Mouse (Mus musculus): ENCODE results near the gene Bola3.

Gene Bola3

DNA sequence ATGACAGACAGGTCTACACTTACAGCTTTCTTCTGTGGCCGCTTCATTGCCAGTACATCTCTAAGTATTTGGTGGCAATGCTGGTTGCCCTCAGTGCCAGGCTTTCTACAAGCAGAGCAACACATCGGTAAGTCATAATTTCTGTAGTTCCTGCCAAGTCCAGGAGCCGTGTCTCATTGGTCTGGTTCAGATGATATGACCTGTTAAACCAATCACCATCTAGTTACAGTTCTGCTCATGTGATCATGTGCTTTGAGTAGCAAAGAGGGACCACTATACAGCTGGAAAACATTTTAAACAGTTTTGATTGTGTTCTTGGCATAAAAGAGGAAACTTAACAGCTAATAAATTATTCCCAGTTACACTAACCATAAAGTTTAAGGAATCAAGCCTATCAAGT lies 1.0 kb upstream of the Bola3 start:
- DNase-seq (ENCODE audit: low spot score in 2 of 2) = no peak

DNA sequence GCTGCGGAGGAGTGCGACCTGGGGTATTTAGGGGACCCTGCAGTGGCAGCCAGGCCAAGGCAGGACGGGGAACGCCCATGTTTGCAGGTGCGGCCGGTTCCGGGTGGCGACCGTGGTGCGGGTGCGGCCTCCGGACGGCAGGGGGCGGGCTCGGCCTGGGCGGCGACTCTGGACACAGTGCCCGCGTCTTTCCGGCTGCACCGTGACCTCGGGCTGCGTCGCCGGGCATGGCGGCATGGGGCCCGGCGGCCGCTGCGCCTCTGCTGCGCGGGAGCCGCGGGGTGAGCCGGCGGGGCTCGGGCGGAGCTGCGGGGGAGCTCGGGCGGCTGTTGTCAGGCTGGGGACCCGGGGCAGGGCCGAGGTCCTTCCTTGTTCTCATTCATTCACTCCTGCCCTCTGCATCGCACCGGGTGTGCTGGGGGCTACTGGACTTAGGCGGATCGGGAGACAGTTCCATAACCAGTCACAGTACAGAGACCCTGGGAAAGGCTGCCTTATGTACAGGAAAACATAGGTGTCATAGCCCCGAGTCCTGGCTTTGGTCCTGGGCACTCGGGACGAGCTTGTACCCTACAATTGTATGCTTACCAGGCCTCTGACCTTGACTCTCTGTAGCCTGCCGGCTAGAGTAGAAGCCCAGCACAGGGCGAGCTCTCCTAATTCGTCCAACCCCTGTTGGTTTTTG lies 469 bp downstream of the Bola3 start:
- peak; percentile 98 to 100 for DNase-seq (ENCODE audit: low spot score in 2 of 2)

DNA sequence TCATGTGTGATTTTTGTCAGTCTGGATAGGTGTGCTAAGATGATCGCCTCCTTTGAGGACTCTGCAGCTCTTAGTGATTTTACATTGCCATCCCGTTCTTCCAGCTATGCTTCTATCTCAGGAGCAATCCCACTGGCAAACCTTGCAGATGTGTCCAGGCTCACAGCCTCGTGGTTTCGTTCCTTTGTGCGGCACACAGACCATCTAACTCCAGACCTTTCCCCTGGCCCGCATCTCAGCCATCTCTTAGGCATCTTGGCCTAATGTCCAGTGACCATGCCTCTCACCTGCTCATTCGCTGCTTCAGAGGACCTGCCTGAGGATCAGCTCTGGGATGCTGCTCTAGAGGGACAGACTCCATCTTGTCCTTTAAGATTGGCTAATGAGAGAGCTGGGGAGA lies 1.2 kb downstream of the Bola3 start:
- peak in 1 of 2 experiments; percentile 70 for DNase-seq (ENCODE audit: low spot score in 2 of 2)

DNA sequence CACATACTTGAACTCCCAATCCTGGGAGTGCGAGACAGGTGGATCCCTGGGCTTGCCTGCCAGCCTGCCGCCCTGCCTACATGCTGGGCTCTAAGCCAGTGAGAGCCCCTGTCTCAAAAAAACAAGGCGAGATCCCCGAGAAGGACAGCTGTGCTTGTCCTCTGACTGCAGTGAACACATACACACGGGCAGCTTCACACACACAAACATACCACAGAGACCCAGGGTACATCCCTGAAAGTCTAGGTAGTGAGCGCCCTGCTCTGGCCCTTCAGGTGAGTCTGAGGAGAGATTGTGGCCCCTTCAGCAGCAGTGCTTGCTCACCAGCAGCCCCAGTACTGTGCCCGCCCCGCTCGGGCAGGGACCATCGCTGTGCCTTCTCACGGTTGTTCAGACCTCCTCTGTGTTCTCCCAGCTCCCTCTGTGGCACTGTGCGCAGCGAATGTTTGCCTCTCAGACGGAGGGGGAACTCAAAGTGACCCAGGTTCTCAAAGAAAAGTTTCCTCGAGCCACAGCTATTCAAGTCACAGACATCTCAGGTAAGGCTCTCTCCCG lies 2.0 kb downstream of the Bola3 start:
- peak; percentile 41 to 77 for DNase-seq (ENCODE audit: low spot score in 2 of 2)

- peak; percentile 82 to 86 for DNase-seq (ENCODE audit: low spot score in 2 of 2)
These were observed 2.7 kb downstream of the Bola3 start for GRCm38 (mm10) chr6:83351490-83352160.

DNA sequence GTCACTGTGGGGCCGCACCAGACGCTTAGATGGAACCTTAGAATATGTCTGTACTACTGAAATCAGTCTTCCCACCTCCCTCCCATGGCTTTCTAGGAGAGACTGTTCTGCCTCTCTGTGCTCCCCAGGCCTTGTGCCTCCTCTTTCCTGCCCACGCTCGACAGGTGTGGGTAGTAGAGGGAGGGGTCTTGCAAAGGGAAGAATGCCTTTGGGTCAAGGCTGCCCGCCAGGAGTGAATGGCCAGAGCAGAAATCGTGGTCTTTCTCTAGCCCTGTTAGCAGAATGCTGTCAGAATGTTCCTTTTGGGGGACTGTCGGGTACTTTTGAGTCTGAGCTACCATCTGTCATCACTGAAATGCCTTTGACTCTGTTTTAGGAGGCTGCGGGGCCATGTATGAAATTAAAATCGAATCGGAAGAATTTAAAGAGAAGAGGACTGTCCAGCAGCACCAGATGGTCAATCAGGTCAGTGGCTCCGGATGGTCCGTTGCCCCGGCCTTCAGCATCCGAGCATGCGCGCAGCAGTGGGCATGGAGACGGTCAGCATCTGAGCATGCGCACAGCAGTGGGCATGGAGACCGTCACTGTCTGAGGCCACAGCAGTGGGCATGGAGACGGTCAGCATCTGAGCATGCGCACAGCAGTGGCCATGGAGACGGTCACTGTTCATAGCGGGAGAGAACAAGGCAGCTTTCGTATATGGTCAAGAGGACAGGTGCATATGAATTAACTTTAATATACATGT lies 3.9 kb downstream of the Bola3 start:
- no peak for DNase-seq (ENCODE audit: low spot score in 2 of 2)

DNA sequence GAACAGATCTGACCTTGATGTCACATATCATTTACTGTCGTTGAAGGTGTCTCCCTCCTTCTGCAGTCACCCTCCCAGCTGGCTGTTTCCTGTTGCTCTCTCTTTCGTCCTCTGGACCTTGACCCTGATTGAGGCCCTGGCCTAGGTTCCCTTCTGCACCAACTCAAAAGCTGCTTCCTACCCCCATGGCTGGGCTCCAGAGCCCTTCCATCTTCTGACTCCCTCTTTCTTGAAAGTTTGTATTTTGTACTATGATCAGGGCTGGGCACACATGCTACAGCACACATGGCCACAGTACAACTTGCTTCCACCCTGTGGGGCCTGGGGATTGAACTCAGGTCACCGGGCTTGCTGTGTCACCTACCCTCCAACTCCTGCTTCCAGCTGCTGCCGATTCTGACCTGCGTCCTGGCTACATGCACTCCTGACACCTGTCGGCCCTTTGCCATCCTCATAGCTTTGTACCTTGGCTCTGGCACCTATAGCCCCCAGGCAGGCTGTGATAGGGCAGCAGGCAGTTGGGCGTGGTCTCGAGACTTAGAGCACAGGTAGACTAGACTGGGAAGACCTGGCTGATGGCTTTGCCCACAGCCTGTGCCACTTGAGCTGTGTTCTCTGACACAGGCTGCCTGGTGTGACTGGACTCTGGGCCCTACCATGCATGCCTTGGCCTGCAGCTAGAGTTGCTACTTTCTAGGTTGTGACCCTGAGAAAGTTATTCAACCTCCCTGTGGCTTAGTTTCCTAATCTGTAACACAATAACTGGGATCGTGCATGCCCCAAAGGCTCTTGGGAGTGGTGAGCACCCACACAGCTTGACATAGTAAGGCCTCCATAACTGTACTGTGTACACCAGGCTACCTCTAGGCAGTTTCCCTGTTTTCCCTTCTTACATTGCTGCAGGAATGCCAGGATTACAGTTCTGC lies 6.2 kb downstream of the Bola3 start:
- no peak for DNase-seq (ENCODE audit: low spot score in 2 of 2)

DNA sequence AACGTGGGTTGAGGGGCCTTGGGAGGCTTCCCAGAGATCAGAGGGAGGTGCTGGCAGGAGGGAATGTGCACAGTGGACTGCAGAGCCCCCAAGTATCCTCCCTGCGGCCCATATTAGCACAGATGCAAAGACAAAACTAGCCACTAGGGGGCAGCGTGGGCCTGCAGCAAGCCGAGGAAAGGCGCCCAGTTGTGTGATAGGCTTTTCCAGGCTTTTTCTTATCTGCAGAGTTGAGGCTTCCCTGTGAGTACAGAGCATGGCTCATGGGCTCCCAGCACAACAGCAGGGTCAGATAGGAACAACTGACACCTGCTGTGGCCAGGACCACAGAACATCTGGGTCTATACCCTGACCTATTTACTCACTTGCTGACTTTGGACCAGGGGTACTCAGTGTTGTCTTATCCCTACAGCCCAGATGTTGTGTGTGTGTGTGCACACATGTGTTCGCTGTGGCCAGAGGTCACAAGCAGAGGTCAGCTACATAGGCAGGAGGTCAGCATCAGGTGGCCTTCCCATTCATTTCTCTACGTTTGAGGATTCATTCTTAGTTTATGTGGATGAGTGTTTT lies 7.7 kb downstream of the Bola3 start:
- peak; percentile 87 to 97 for DNase-seq (ENCODE audit: low spot score in 2 of 2)

DNA sequence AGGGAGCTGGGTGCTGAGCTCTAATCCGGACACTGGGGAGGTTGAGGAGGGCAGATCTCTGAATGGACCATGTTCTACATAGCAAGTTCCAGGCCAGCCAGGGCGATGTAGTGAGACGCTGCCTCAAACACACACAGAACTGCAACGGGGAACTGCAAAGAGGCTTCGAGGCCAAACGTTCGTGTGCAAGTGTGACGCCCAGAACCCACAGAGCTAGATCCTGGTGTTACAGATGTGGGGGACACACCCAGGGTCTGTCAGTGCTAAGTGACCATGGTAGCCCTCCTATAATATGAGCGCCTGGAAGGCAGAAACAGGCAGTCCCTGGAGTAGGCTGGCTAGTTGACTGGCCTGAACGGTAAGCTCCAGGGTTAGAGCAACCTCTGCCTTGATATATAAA lies 8.5 kb downstream of the Bola3 start:
- peak in 1 of 2 experiments; percentile 58 for DNase-seq (ENCODE audit: low spot score in 2 of 2)

- DNase-seq (ENCODE audit: low spot score in 2 of 2) = no peak
These were observed 12.7 kb downstream of the Bola3 start for GRCm38 (mm10) chr6:83361523-83362248.

DNA sequence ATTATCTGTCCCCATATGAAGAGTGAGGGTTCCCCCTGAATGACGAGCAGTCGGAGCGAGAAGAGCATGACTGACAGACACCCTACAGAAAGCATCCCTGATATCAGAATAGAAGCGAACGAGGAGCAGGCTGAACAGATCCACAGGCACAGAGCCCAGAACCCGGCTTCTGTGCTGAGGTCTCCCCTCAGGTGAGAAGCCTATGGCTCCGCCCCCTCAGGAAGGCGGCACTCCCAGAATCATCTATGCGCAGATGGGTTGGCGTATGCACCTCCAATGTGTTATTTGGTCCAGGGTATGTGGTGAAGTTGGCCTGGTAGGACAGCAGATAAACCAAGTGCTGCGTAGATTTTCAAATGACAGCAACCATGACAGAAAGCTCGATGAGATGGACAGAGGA lies 14.1 kb downstream of the Bola3 start:
- DNase-seq (ENCODE audit: low spot score in 2 of 2) = no peak

DNA sequence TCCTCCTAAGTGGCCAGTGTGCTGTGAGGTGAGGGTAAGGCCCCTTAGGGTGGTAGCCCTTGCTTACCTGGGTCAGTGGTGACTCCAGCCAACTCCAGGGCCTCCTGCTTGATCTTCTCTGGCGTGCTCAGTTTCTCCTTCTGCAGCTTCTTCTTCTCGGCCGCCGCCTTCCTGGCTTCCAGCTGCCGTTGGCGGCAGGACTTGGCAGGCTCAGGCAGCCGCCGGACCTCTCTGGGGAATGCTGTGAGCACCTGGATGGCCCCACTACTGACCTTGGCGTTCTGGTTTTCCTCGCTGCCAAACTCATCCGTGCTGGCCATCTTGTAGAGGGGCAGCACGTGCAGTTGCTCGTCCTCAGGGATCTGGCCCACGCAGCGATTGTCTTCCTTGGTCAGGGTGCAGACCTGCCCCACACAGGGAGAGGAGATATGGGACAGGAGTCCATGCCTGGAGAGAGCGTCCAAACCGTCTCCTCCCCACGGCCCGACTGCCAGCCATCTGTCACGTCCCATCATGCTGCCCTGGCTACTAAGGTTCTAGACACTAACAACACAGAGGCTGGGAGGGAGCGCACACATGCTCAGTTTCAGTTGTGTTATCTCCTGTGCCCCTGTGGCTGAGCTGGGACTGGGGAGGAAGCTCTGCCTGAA lies 21.5 kb downstream of the Bola3 start:
- DNase-seq (ENCODE audit: low spot score in 2 of 2) = no peak

GRCm38 (mm10) chr6:83371350-83371749 lies 22.4 kb downstream of the Bola3 start:
- no peak for DNase-seq (ENCODE audit: low spot score in 2 of 2)

- DNase-seq (ENCODE audit: low spot score in 2 of 2) = no peak
These were observed 24.9 kb downstream of the Bola3 start for GRCm38 (mm10) chr6:83373704-83374300.

DNA sequence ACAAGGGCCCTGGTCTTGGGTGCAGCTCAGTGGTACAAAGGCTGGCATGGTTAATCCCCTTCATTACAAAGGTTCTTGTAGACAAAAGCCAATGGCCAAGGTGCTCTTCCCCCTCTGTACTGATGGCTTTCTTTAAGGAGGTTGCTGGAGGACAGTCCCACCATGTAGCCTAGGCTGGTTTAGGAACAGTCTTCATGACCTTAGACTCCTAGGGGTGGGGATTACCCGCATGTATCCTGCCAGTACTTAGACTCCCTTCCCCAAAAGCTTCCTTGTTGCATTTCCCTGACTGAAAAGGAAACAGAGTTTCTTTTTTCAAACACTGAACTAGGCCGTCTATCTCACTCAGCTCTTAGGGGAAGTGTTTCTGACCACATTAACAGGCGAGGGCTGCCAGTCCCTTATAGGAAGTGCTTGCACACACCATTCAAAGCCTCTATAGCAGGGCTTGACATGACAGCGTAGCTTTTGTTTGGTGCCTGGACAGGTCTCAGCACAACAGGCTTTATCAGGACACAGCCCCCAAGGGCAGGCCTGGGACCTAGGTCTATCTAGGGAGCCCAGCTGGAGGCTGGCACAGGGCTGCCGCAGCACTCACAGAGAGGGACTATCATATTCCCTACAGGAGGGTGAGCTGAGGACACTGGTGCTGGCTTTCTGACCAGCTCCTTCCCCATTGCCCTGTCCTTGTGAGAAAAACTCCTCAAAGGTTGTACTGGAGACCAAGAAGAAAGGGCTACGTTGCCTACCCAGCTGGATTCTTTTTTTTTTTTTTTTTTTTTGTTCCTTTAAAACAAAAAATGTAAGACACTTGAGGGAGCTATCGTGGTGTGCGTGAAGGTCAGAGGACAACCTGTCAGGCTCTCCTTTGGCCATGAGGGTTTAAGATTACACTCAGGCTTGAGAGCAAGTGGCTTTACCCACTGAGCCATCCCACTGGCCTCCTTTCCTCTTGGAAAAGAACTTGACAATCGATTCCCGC lies 32.9 kb downstream of the Bola3 start:
- peak; percentile 78 to 82 for DNase-seq (ENCODE audit: low spot score in 2 of 2)

DNA sequence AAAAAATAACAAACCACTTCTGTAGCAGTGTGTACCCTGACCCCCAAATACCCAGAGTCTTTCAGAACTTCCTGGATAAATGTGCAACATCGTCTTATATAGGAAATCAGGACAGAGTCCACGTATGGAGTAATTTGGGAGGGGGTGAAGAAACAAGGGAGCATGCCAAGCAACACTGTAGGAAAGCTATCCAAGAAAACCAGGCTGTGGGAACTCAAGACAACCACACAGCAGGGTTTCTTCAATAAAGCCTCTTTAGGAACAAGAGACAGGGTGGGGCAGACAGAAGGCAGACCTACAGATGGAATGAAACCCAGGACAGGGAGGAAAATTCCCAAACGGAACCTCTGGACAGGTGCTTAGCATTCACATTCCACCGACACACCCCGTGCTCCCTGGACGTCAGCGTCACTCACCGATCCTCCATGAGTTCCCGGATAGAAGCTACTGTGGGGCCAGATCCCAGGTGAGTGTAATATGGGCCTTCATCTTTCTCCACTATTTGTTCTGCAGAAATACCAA lies 36.7 kb downstream of the Bola3 start:
- no peak for DNase-seq (ENCODE audit: low spot score in 2 of 2)

DNA sequence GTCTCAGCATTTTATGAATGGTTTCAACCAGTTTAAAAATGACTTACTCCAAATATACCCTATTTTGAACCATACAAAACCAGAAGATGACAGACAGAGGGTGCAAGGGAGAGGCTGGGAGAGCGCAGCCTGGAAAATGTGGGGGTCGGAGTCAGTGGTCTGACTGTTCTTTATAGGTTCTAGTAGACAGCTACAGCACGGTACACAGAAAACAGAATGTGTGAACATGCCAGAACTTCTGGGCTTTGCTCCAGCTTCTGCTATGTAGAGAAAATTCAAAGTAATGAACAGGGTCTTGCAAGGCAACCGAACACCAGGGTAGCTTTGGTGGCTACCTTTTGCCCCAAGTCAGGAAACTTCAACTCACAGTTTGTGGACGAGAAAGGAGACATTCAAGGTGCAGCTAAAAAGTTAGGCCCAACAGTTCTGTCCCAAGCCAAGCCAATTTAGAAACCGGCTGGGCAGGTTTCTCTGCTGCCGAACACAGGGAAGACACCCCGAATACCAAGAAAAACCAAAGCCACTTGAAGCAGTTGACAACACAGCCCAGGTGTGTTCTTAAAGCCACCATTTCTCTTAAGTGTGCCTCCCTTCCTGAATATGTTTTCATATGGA lies 43.3 kb downstream of the Bola3 start:
- DNase-seq (ENCODE audit: low spot score in 2 of 2) = no peak

- no peak for DNase-seq (ENCODE audit: low spot score in 2 of 2)
These were observed 45.2 kb downstream of the Bola3 start for GRCm38 (mm10) chr6:83394122-83394521.

All from spleen, postnatal 4 days (tissue).